Mouse (Mus musculus) kidney, adult 8-10 months (tissue): ENCODE results near the gene Gm14190.
"Not testable (repeated sequence)": the region's sequence is repeated elsewhere in the genome, so short reads cannot be mapped to it uniquely, and the experiment has no call there.

ENCODE experiments used
- DNase-seq, 2 experiments: peaks; one replicate each; pipeline ENCODE4 v3.0.0; 2022

Gene Gm14190

DNA sequence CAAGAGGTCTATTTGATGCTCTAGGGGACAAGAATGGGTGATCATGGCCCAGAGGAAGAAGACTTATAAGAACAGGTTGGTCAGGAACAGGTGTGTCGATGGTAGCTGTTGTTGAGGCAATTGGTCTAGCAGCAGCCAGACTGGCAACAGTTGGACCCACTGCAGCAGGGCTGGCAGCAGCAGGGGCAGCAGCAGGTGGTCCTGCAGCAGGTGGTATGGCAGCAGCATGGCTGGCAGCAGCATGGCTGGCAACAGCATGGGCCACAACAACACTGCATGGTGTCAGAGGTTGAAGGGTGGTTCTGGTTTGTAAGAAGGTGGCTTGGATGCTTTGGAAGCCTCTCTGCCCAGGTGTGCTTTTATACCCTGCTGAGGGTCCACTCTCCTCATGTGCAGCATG is at the start of gene Gm14190:
Gene Gm14190 (minus strand): TSS at position 278 of the 400 bp plus-strand sequence.
- no peak for DNase-seq

DNA sequence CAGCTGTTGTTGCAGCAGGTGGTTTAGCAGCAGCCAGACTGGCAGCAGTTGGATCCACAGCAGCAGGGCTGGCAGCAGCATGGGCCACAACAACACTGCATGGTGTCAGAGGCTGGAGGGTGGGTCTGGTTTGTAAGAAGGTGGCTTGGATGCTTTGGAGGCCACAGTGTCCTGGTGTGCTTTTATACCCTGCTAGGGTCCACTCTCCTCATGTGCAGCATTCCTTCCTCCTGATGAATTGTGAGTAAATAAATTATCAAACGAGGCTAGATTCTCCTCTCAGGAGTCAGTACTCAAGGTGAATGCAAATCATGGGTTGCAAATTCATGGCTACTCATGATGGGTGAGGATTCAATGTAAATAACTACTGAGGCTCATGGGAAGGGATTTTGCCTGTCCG is 43.6 kb upstream of the Gm14190 start, which contains the start of gene Gm14180:
Gene Gm14180 (minus strand): TSS at position 101 of the 400 bp plus-strand sequence.
- DNase-seq: no peak

DNA sequence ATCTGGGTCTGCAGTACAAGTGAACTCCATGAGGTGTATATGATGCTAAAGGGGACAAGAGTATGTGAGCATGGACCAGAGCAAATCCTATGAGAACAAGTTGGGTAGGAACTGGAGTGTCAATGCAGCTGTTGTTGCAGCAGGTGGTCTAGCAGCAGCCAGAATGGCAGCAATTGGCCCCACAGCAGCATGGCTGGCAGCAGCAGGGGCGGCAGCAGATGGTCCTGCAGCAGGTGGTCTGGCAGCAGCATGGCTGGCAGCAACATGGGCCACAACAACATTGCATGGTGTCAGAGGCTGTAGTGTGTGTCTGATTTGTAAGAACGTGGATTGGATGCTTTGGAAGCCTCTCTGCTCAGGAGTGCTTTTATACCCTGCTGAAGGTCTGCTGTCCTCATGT is 33.5 kb upstream of the Gm14190 start:
- no peak for DNase-seq

DNA sequence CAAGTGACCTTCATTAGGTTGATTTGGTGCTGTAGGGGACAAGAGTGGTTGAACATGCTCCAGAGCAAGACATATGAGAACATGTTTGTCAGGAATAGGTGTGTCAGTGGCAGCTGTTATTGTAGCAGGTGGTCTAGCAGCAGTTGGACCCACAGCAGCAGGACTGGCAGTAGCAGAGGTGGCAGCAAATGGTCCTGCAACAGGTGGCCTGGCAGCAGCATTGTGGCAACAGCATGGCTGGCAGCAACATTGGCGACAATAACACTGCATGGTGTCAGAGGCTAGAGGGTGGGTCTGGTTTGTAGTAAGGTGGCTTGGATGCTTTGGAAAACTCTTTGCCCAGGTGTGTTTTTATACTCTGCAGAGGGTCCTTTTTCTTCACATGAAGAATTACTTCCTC is 28.2 kb upstream of the Gm14190 start:
- DNase-seq: no peak

DNA sequence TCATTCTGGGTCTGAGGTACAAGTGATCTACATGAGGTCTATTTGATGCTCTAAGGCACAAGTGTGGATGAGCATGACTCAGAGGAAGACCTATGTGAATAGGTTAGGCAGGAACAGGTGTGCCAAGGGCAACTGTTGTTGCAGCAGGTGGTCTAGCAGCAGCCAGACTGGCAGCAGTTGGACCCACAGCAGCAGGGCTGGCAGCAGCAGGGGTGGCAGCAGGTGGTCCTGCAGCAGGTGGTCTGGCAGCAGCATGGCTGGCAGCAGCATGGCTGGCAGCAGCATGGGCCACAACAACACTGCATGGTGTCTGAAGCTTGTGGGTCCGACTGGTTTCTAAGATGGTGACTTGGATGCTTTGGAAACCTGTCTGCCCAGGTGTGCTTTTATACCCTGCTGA is 5.3 kb downstream of the Gm14190 start:
- not testable (repeated sequence) for DNase-seq

- no peak for DNase-seq
Observed at GRCm38 (mm10) chr11:99683481-99683880, 7.1 kb downstream of the Gm14190 start.

GRCm38 (mm10) chr11:99665860-99666259 is 24.7 kb downstream of the Gm14190 start, which contains the start of gene Krtap4-6:
Krtap4-6 (minus strand) TSS chr11:99665960.
- no peak for DNase-seq

GRCm38 (mm10) chr11:99662802-99663201 is 27.7 kb downstream of the Gm14190 start:
- DNase-seq: no peak

DNA sequence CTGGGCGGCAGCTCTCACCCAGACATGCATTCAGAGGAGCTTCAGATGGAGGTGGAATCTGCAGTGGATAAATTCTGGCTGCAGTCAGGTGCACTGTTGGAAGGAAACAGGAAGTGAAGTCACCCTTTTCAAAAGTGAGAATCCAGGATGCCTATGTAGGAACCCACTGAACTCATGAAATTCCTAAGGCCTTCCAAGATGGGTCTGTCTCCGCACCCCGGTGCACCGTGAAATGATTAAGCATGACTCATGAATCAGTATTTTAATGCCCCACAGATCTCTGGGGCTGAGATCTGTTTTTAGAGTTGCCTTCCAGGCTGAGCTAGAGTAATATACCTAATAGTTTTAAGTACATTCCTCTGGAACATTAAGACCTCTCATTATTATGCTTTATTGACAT is 31.3 kb downstream of the Gm14190 start:
- no peak for DNase-seq

DNA sequence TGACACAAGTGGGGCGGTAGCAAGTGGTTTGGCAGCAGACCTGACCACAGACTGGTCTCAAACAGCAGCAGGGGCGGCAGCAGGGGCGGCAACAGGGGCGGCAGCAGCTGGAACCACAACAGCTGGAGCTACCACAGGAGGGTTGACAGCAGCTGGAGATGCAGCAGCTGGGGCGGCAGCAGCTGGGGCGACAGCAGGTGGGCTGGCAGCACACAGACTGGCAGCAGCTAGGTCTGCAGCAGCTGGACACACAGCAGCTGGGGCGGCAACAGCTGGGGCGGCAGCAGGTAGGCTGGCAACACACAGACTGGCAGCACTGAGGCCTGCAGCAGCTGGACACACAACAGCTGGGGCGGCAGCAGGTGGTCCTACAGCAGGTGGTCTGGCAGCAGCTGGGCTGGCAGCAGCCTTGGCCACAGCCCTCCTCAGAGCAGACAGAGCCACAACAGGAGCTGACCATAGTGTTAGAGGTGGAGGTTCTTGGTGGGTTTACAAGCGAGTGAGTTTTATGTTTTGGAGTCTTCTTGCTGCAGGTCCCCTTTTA is 32.0 kb downstream of the Gm14190 start, which contains the start of gene Gm11563:
Gene Gm11563 (minus strand): TSS at position 494 of the 544 bp plus-strand sequence.
- not testable (repeated sequence) for DNase-seq

- no peak for DNase-seq
Observed at GRCm38 (mm10) chr11:99657051-99657450, 33.5 kb downstream of the Gm14190 start.

GRCm38 (mm10) chr11:99650136-99650535 is 40.4 kb downstream of the Gm14190 start, which contains the start of gene Gm11555:
Gm11555 (minus strand) TSS chr11:99650236.
- DNase-seq: no peak

DNA sequence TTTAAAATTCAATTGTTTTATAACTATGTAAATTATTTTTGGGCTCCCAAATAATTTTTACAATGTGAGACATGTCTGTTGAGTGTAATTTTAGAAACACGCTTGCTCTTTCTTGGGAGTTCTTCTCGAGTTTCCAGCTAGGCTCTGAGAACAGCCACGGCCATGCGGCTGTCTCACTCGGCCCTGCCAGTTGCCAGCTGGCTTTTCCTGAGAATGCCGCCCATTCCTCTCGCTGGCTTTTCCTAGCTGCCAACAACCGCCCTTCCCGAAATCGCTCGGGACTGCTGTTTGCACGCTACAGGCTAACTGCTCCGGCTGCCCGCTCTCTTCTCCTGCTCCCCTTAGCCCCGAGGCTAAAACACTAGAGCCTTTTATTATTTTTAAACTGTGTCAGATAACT is 44.1 kb downstream of the Gm14190 start:
- no peak for DNase-seq

- no peak for DNase-seq
Observed at GRCm38 (mm10) chr11:99644351-99644750, 46.2 kb downstream of the Gm14190 start.

GRCm38 (mm10) chr11:99643635-99644139 is 46.9 kb downstream of the Gm14190 start, which contains the start of gene Krtap4-7:
Krtap4-7 (minus strand) TSS chr11:99644089.
- not testable (repeated sequence) for DNase-seq

- DNase-seq: no peak
Observed at GRCm38 (mm10) chr11:99640926-99641325, 49.6 kb downstream of the Gm14190 start.
